Comparison of ENCODE assay signal across 9 mouse cellular contexts in the genomic region with DNA sequence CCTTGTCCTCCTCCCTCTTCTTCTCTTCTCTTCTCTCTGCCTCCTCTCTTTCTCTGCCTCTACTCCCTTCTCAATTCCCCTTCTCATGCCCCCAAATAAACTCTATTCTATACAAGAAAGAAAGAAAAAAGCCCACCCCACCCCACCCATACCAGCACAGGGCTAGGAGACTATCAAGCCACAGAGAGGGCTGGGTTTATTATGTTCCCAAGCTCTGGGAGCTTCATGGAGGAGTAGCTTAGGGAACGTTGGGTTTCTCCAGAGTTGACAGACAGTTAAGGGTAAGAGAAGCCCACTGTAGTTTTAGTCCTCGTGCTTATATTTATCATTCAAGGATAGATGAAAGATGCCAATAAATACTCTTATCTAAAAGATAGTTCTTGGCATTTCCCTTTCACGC.
DNase-seq lines count a peak whose midpoint lies in the region; ATAC-seq lines count a peak whose summit lies in the region.
"Had no signal": no experiment of that assay in that cellular context is flagged by ENCODE, and none has a peak within 500 bp of the region (broad histone marks: within the 10 kb centered on the region; RNA-seq: fewer than 3 reads in every experiment).

No protein-coding gene starts in this region.

- no peaks in the 10 kb centered on the region for H3K9me3 ChIP-seq in hindbrain, embryonic 15.5 days
- H3K9me3 ChIP-seq in hindbrain, embryonic 10.5 days: no peaks in the 10 kb centered on the region
- H3K9me3 ChIP-seq in embryonic facial prominence, embryonic 15.5 days (replicated peaks): no peaks in the 10 kb centered on the region
- no peaks in the 10 kb centered on the region for H3K9me3 ChIP-seq in midbrain, embryonic 11.5 days (ENCODE audit: control insufficient read depth, low read length)
- H3K9me3 ChIP-seq: limb, embryonic 15.5 days had no signal

- no peak overlapping the region for H3K4me3 ChIP-seq in hindbrain, embryonic 15.5 days
- no peak overlapping the region; the same call in 1 of the 2 replicates for H3K4me3 ChIP-seq in hindbrain, embryonic 10.5 days
- H3K4me3 ChIP-seq in brown adipose tissue, adult 24 weeks (ENCODE audit: insufficient read depth, low read depth, low read length): no peak overlapping the region
- no peak overlapping the region for H3K4me3 ChIP-seq in embryonic facial prominence, embryonic 15.5 days (replicated peaks)
- no peak overlapping the region for H3K4me3 ChIP-seq in midbrain, embryonic 11.5 days (ENCODE audit: low read depth, low read length)

- H3K4me1 ChIP-seq in hindbrain, embryonic 15.5 days (replicated peaks): peaks cover 6% of the 10 kb centered on the region; the same call in 1 of the 2 replicates
- H3K4me1 ChIP-seq in hindbrain, embryonic 10.5 days (replicated peaks): peaks cover 18% of the 10 kb centered on the region
- H3K4me1 ChIP-seq in brown adipose tissue, adult 24 weeks (ENCODE audit: control insufficient read depth, insufficient read depth, insufficient read length, low read length): peaks cover 3% of the 10 kb centered on the region; the same call in 1 of the 2 replicates
- H3K4me1 ChIP-seq in embryonic facial prominence, embryonic 15.5 days: peaks cover 13% of the 10 kb centered on the region; the same call in 1 of the 2 replicates
- H3K4me1 ChIP-seq in midbrain, embryonic 11.5 days (ENCODE audit: control insufficient read depth, insufficient read depth, low read length): 0 out of 2 replicates have a peak, but pooled peaks cover 2% of the 10 kb centered on the region

- no peak overlapping the region for H3K9ac ChIP-seq in hindbrain, embryonic 15.5 days
- H3K9ac ChIP-seq in embryonic facial prominence, embryonic 15.5 days: no peak overlapping the region
- H3K9ac ChIP-seq in midbrain, embryonic 11.5 days (ENCODE audit: low read length): peak overlapping the region; percentile 63; the same call in 1 of the 2 replicates

- peaks cover 21% of the 10 kb centered on the region for H3K27me3 ChIP-seq in hindbrain, embryonic 15.5 days
- peaks cover 53% of the 10 kb centered on the region for H3K27me3 ChIP-seq in hindbrain, embryonic 10.5 days (ENCODE audit: insufficient read depth, poor library complexity, severe bottlenecking)
- no peaks in the 10 kb centered on the region for H3K27me3 ChIP-seq in embryonic facial prominence, embryonic 15.5 days
- H3K27me3 ChIP-seq in midbrain, embryonic 11.5 days (ENCODE audit: control insufficient read depth, insufficient read depth, low read length): peaks cover 30% of the 10 kb centered on the region

- no peak for DNase-seq in hindbrain, embryonic 10.5 days (ENCODE audit: low spot score)
- DNase-seq in midbrain, embryonic 11.5 days (ENCODE audit: low spot score, missing footprints): no peak
- no peak for DNase-seq in layer of hippocampus, postnatal 10 days (ENCODE audit: low spot score in 2 of 2)
- DNase-seq in ovary, adult 18-20 months (ENCODE audit: low spot score): no peak
- DNase-seq: adrenal gland, postnatal 25 days had no signal

- 15% methylated on average over 3 of the region's 3 CpGs for whole genome bisulfite sequencing in hindbrain, embryonic 15.5 days
- 12% methylated on average over 3 of the region's 3 CpGs for WGBS in hindbrain, embryonic 10.5 days
- WGBS in embryonic facial prominence, embryonic 15.5 days: 10% methylated on average over 3 of the region's 3 CpGs
- 23% methylated on average over 3 of the region's 3 CpGs for WGBS in midbrain, embryonic 11.5 days

- H3K27ac ChIP-seq in hindbrain, embryonic 15.5 days (replicated peaks): no peak overlapping the region
- no peak overlapping the region for H3K27ac ChIP-seq in hindbrain, embryonic 10.5 days
- peak overlapping the region; percentile 42; the same call in 1 of the 2 replicates for H3K27ac ChIP-seq in brown adipose tissue, adult 24 weeks (replicated peaks; ENCODE audit: low read depth, low read length)
- 0 out of 2 replicates have a peak overlapping the region, but pooled peaks have one; percentile 22 for H3K27ac ChIP-seq in embryonic facial prominence, embryonic 15.5 days (replicated peaks)
- H3K27ac ChIP-seq in midbrain, embryonic 11.5 days (ENCODE audit: low read depth, low read length): no peak overlapping the region

- ATAC-seq in hindbrain, embryonic 15.5 days (ENCODE audit: low FRiP score, low read depth): peak; percentile 39; the same call in 1 of the 2 replicates
- no peak for ATAC-seq in embryonic facial prominence, embryonic 15.5 days (ENCODE audit: insufficient number of reproducible peaks, low FRiP score, low TSS enrichment, low read depth)
- ATAC-seq in midbrain, embryonic 11.5 days (ENCODE audit: low FRiP score): no peak

- no peaks in the 10 kb centered on the region for H3K36me3 ChIP-seq in hindbrain, embryonic 15.5 days
- H3K36me3 ChIP-seq in hindbrain, embryonic 10.5 days: no peaks in the 10 kb centered on the region
- no peaks in the 10 kb centered on the region for H3K36me3 ChIP-seq in embryonic facial prominence, embryonic 15.5 days
- H3K36me3 ChIP-seq in midbrain, embryonic 11.5 days (ENCODE audit: control insufficient read depth, insufficient read depth, low read length): no peaks in the 10 kb centered on the region
- H3K36me3 ChIP-seq: limb, embryonic 15.5 days had no signal

- peak overlapping the region; percentile 76 for H3K4me2 ChIP-seq in hindbrain, embryonic 15.5 days
- peak overlapping the region; percentile 77 for H3K4me2 ChIP-seq in embryonic facial prominence, embryonic 15.5 days (replicated peaks)
- no peak overlapping the region for H3K4me2 ChIP-seq in midbrain, embryonic 11.5 days

Comparison
In these comparisons a context has a peak if more than half of its experiments do, and no peak if none do; other contexts are left out.
1. H3K27ac ChIP-seq: peak in brown adipose tissue, adult 24 weeks (single experiment) and embryonic facial prominence, embryonic 15.5 days (single experiment); none in hindbrain, embryonic 15.5 days (single experiment), hindbrain, embryonic 10.5 days (single experiment) and midbrain, embryonic 11.5 days (single experiment).